Mouse (Mus musculus) forebrain, postnatal 0 days (tissue): ENCODE results near the gene Sec22c. TPM values are rescaled to one million over a fixed set of nuclear protein-coding genes. Genes with fewer than 3 reads are reported as not detected.
A peak's percentile ranks its signal among the peaks of the same experiment; 100 is the strongest.

Experiments
- ATAC-seq: fragments of 200-750 bp; cut with Nextera tagmentation; 2 replicates; pipeline ENCODE4 v1.8.0; 2017; ENCODE audit warnings: mild to moderate bottlenecking, moderate library complexity
- DNase-seq: peaks from one replicate; pipeline ENCODE4 v3.0.0-alpha.2; 2015
- H3K27ac ChIP-seq: fragments of 300-500 bp; sonication (generic); 2 replicates; pipeline ENCODE4 v1.5.1; 2014; ENCODE audit warnings: low read depth, mild to moderate bottlenecking, antibody characterized with exemption, low read length, moderate library complexity, mixed read lengths
- H3K27me3 ChIP-seq: fragments of 300-500 bp; sonication (generic); 2 replicates; pipeline ENCODE4 v1.6.1; 2014; ENCODE audit warnings: mild to moderate bottlenecking, low read length, mixed read lengths; ENCODE audit not compliant: insufficient read depth
- H3K36me3 ChIP-seq: fragments of 300-500 bp; sonication (generic); 2 replicates; pipeline ENCODE4 v1.6.1; 2014; ENCODE audit warnings: mild to moderate bottlenecking, moderate library complexity; ENCODE audit not compliant: insufficient read depth
- H3K4me1 ChIP-seq: fragments of 300-500 bp; sonication (generic); 2 replicates; pipeline ENCODE4 v1.6.1; 2014; ENCODE audit warnings: antibody characterized with exemption; ENCODE audit not compliant: insufficient read depth
- H3K4me2 ChIP-seq: fragments of 300-500 bp; sonication (generic); 2 replicates; pipeline ENCODE4 v1.6.1; 2014; ENCODE audit warnings: low read depth, mild to moderate bottlenecking, moderate library complexity
- H3K4me3 ChIP-seq: fragments of 300-500 bp; sonication (generic); 2 replicates; pipeline ENCODE4 v1.5.1; 2014; ENCODE audit warnings: low read depth, low read length, mixed read lengths
- H3K9ac ChIP-seq: fragments of 300-500 bp; sonication (generic); 2 replicates; pipeline ENCODE4 v1.6.1; 2014; ENCODE audit warnings: mild to moderate bottlenecking
- H3K9me3 ChIP-seq: fragments of 300-500 bp; sonication (generic); 2 replicates; pipeline ENCODE4 v1.6.1; 2016; ENCODE audit warnings: low read length
- CTCF ChIP-seq: sonication (generic); IDR thresholded peaks from 2 replicates; pipeline ENCODE4 v1.5.1; 2016; ENCODE audit warnings: antibody characterized with exemption, control low read depth, low read depth
- WGBS: fragments of 180-500 bp; shearing (Covaris S2); extraction: QIAGEN DNeasy Blood & Tissue Kit; methylation state at CpG from one replicate; pipeline ENCODE4 v1.1.7; 2014; 5-methylcytosine and 5-hydroxymethylcytosine counted together
- polyA plus RNA-seq: library from polyadenylated mRNA; unstranded; fragments of >200 nt; fragmentation: Nextera tagmentation; extraction: Ambion mirVana; gene quantifications from 2 replicates; pipeline ENCODE4 v1.2.1, GENCODE M21; 2015
- total RNA-seq: library from RNA; depleted of rRNA; stranded (reverse); fragments of >200 nt; gene quantifications from 2 replicates; pipeline ENCODE4 v1.2.3, GENCODE M21; 2014

Gene Sec22c
- total and polyA plus RNA-seq, 2 experiments from 2014 or later, result 24.8 to 36.3 TPM

DNA sequence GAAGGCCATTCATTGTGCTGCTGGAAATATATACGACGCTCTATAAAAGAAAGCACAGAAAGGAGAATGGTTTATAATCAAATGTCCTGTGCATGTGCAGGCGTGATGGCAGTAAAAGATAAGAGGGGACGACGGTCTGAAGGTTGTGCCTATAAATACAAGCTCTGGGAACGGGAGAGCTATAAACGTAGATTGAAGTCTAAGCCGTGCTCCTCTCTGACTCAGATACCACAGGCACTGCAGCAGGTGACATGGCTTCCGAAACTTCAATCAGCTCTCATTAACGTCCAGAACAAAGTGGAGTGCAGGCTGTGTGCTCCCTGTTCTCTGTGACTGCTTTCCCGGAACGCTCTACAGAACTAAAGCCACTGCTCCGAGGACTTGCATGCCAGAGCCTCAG, 48.1 kb downstream of the Sec22c start:
- H3K9ac ChIP-seq, result no peak overlapping the region
- no peaks in the 10 kb centered on the region for H3K36me3 ChIP-seq
- no peak overlapping the region for H3K4me2 ChIP-seq
- H3K9me3 ChIP-seq, result no peaks in the 10 kb centered on the region
- WGBS, result 54% methylated on average over 13 of the region's 13 CpGs
- no peak overlapping the region for H3K27ac ChIP-seq
- no peaks in the 10 kb centered on the region for H3K4me1 ChIP-seq
- no peak overlapping the region for H3K4me3 ChIP-seq
- ATAC-seq (no peak), DNase-seq (no peak)
- H3K27me3 ChIP-seq, result no peaks in the 10 kb centered on the region
- TF ChIP-seq CTCF, result no peak

DNA sequence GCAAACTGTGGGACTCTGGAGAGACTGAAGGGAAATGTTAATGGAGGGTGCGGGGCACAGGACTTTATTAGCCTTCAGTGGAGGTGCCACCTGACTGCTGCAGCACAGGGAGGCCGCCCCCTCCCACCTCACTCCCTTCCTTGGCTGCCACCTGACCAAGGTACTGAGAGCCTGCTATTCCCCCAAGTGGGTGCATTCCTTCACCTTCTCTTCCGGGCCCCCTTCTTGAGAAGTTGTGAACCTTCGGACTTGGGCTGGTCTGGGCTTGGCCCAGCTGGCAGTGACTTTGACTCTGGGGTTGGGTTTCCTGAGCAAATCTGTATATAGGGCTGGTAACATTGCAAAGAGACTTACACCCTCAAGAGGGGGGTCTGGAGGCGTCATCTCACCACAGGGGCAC, 49.0 kb downstream of the Sec22c start:
- ATAC-seq (no peak), DNase-seq (no peak)
- Histone ChIP-seq H3K9me3 (no peaks in the 10 kb centered on the region), H3K36me3 (no peaks in the 10 kb centered on the region), H3K4me1 (no peaks in the 10 kb centered on the region), H3K27ac (no peak overlapping the region), H3K27me3 (no peaks in the 10 kb centered on the region), H3K9ac (no peak overlapping the region), H3K4me3 (no peak overlapping the region), H3K4me2 (no peak overlapping the region)
- TF ChIP-seq CTCF, result no peak
- WGBS, result 90% methylated on average over 5 of the region's 5 CpGs

DNA sequence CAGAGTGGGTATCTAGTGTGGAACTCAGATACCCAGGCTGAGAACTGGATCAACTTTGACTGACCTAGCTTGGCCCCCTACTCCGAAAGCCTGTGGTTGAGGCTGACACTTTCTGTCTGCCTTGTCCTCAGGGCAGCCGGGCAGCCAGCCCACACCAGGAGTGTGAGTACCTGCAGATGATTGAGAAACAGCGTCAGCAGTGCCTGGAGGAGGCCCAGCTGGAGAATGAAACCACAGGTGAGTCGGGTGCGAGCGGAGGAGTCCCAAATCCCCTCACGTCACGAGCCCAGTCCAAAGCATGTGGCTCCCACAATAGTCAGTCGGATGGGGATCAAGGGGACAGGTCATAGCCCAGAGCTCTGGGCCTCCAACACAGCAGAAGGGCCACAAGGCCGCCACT, 51.6 kb downstream of the Sec22c start:
- DNase-seq (no peak), ATAC-seq (no peak)
- Histone ChIP-seq H3K9me3 (no peaks in the 10 kb centered on the region), H3K4me3 (no peak overlapping the region), H3K27ac (no peak overlapping the region), H3K27me3 (no peaks in the 10 kb centered on the region), H3K36me3 (no peaks in the 10 kb centered on the region), H3K9ac (no peak overlapping the region), H3K4me1 (no peaks in the 10 kb centered on the region), H3K4me2 (no peak overlapping the region)
- no peak for TF ChIP-seq CTCF
- WGBS, result 88% methylated on average over 10 of the region's 10 CpGs

DNA sequence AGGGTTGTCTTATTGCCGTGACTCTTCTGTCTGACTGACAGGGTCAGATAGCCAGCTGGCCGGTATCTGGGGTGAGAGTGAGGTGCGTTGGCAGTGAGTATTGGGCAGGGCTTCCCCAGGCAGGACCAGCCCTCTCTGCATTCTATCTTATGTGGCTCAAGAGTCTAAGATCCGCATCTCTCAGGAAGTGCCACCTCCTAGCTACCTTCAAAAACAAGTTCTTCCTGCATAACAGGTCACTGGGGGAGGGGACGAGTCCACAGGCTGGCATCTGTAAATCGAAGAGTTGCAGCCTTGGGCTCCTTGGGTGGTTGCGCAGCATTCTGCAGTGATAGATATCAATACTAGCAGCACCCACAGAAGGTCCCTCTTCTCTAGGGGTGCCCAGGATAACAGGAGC, 58.3 kb downstream of the Sec22c start:
- TF ChIP-seq CTCF, result no peak
- Histone ChIP-seq H3K27me3 (peaks cover 7% of the 10 kb centered on the region), H3K9me3 (no peaks in the 10 kb centered on the region), H3K4me1 (peaks cover 3% of the 10 kb centered on the region), H3K27ac (no peak overlapping the region), H3K4me2 (no peak overlapping the region), H3K9ac (no peak overlapping the region), H3K36me3 (no peaks in the 10 kb centered on the region), H3K4me3 (no peak overlapping the region)
- no peak for ATAC-seq
- WGBS, result 85% methylated on average over 7 of the region's 7 CpGs
- DNase-seq, result no peak

DNA sequence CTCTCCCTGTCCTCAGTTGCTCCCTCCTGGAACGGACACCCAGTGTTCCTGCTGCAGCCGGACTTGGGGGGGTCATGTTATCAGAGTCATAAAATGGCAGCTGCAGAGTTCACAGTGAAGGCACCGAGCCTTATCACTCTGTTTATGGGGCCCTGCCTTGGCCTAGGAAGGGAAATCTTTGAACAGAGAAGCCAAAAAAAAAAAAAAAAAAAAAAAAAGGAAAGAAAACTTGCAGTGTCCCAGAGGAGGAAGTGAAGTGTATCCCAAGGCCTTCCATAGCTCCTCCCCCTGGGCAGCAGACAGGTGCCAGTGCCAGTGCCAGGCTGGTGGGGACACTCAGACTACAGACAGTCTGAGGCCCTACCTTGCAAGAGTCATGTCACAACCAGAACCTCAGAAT, 60.4 kb downstream of the Sec22c start:
- Histone ChIP-seq H3K9ac (no peak overlapping the region), H3K4me1 (peaks cover 5% of the 10 kb centered on the region), H3K27ac (no peak overlapping the region), H3K27me3 (peaks cover 14% of the 10 kb centered on the region), H3K4me3 (no peak overlapping the region), H3K36me3 (no peaks in the 10 kb centered on the region), H3K9me3 (no peaks in the 10 kb centered on the region), H3K4me2 (no peak overlapping the region)
- ATAC-seq, result no peak
- no peak for DNase-seq
- no peak for TF ChIP-seq CTCF
- WGBS, result 86% methylated on average over 3 of the region's 3 CpGs

DNA sequence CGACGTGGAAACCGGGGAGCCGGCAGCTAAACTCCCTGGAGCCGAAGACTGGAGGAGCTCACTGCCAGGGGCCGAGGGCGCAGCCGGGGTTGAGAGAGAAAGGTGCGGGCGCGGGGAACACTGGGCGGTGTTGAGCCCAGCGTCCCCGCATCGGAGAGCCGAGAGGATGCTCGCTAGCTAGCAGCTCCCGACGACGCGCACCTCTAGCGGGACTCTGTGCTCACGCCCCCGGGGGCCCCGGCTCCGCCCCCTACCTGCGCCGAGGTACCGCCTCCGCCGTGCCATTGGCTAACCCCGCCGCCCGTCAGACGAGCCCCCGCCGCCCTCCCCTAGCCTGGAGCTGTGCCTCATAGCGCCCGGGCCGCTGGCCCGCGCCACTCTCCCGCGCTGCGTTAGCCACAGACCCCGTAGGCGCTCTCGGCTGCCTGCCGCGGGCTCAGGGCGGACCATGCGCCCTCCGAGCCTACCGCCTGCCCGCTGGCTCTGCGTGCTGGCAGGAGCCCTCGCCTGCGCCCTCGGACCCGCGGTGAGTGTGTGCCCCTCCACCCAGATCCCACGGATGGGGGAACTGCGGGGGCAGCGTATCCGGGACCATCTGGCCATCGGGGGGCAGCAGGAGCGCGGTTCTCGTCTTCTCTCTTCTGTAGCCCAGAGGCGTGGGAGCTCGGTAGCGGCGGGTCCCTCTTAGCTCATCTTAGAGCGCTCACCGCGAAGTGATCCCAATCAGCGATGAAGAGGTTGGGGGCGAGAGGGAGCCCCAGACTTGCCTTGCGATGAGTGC, 62.7 kb downstream of the Sec22c start, which contains the start of gene Vipr1:
TSS of gene Vipr1 (plus strand) at position 316 of the 781 bp plus-strand sequence.
- peaks cover 5% of the 10 kb centered on the region for H3K4me1 ChIP-seq
- H3K4me3 ChIP-seq, result peak within 1 kb of the TSS; percentile 53
- peak; percentile 84 for DNase-seq
- H3K9ac ChIP-seq, result peak within 1 kb of the TSS; percentile 53
- no peaks in the 10 kb centered on the region for H3K36me3 ChIP-seq
- peak; percentile 55 for TF ChIP-seq CTCF
- peaks cover 14% of the 10 kb centered on the region for H3K27me3 ChIP-seq
- ATAC-seq, result peak; percentile 90
- under 1% methylated on average over 71 of the region's 79 CpGs for WGBS
- H3K9me3 ChIP-seq, result no peaks in the 10 kb centered on the region
- H3K4me2 ChIP-seq, result peak within 1 kb of the TSS; percentile 87
- no peak within 1 kb of the TSS for H3K27ac ChIP-seq

DNA sequence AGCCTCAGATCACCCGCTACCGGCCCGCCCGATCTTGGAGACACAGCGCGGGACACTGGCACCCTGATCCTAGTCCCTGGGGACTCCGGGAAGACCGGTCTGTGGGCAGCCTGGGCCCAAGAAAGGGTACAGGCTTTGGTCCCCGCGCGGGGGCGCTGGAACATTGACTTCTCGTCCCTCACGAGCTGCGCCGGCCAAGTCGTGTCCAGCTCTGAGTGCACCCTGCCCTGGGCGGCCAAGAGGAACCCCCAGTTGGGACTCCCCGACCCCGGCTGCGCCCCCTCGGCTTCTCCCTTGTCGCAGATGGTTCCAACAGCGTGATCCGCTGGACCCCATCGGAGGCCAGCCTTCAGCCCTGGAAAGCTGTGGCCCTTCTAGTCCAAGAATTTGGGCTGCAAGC, 63.3 kb downstream of the Sec22c start, which contains the start of gene Lyzl4:
TSS of gene Lyzl4 (minus strand) at position 96 of the 400 bp plus-strand sequence.
- H3K27me3 ChIP-seq, result peaks cover 14% of the 10 kb centered on the region
- DNase-seq, result peak; percentile 61
- peak within 1 kb of the TSS; percentile 53 for H3K4me3 ChIP-seq
- H3K27ac ChIP-seq, result no peak within 1 kb of the TSS
- peak; percentile 55 for TF ChIP-seq CTCF
- 1% methylated on average over 26 of the region's 26 CpGs for WGBS
- no peaks in the 10 kb centered on the region for H3K36me3 ChIP-seq
- peak within 1 kb of the TSS; percentile 53 for H3K9ac ChIP-seq
- peaks cover 5% of the 10 kb centered on the region for H3K4me1 ChIP-seq
- ATAC-seq, result peak; percentile 54
- H3K9me3 ChIP-seq, result no peaks in the 10 kb centered on the region
- peak within 1 kb of the TSS; percentile 87 for H3K4me2 ChIP-seq
